Mouse (Mus musculus) liver, embryonic 14.5 days (tissue): ENCODE data around the gene Tpgs1. TPM values are rescaled to one million over a fixed set of nuclear protein-coding genes. Genes with fewer than 3 reads are reported as not detected.
A peak's percentile ranks its signal among the peaks of the same experiment; 100 is the strongest.

Source experiments
- ATAC-seq: fragments of 200-750 bp; cut with Nextera tagmentation; 2 replicates; pipeline ENCODE4 v1.8.0; 2017; ENCODE audit warnings: moderate number of reproducible peaks, mild to moderate bottlenecking, moderate library complexity; ENCODE audit not compliant: insufficient read depth
- DNase-seq, 3 experiments: peaks; one replicate each; pipeline ENCODE4 v3.0.0-alpha.2; 2012 to 2013; ENCODE audit warnings: low read depth in 3 of 3, low spot score in 3 of 3
- H3K27ac ChIP-seq: fragments of 300-500 bp; sonication (generic); 2 replicates; pipeline ENCODE4 v1.5.1; 2014; ENCODE audit warnings: moderate library complexity, mild to moderate bottlenecking, control low read depth, inconsistent platforms
- H3K27me3 ChIP-seq: fragments of 300-500 bp; sonication (generic); 2 replicates; pipeline ENCODE4 v1.6.1; 2014; ENCODE audit warnings: mild to moderate bottlenecking, low read length, moderate library complexity; ENCODE audit not compliant: control insufficient read depth, insufficient read depth
- H3K36me3 ChIP-seq: fragments of 300-500 bp; sonication (generic); replicated peaks from 2 replicates; pipeline ENCODE4 v1.6.1; 2014; ENCODE audit warnings: low read depth; ENCODE audit not compliant: control insufficient read depth, insufficient read depth
- H3K4me1 ChIP-seq, 2 experiments: fragments of 200-500 bp in 1 of 2; fragments of 300-500 bp in 1 of 2; sonication (generic) in 1 of 2; replicated peaks; 2 replicates each; pipeline ENCODE4 v1.6.1; 2012 to 2014; ENCODE audit warnings: antibody characterized with exemption in 1 of 2, inconsistent platforms in 1 of 2, low read length in 1 of 2; ENCODE audit not compliant: control insufficient read depth in 2 of 2, insufficient read depth in 2 of 2
- H3K4me2 ChIP-seq: fragments of 300-500 bp; sonication (generic); 2 replicates; pipeline ENCODE4 v1.6.1; 2014; ENCODE audit warnings: low read depth, mild to moderate bottlenecking, control low read depth, moderate library complexity
- H3K4me3 ChIP-seq, 2 experiments: fragments of 200-500 bp in 1 of 2; fragments of 300-500 bp in 1 of 2; sonication (generic) in 1 of 2; 2 replicates each; pipeline ENCODE4 v1.5.1; 2012 to 2014; ENCODE audit warnings: low read depth in 2 of 2, low read length in 2 of 2, mild to moderate bottlenecking in 2 of 2, control low read depth in 1 of 2, inconsistent platforms in 1 of 2, moderate library complexity in 1 of 2; ENCODE audit not compliant: insufficient read depth in 1 of 2
- H3K9ac ChIP-seq: fragments of 300-500 bp; sonication (generic); replicated peaks from 2 replicates; pipeline ENCODE4 v1.6.1; 2014; ENCODE audit warnings: mild to moderate bottlenecking, control low read depth, moderate library complexity
- H3K9me3 ChIP-seq: fragments of 300-500 bp; sonication (generic); 2 replicates; pipeline ENCODE4 v1.6.1; 2016; ENCODE audit warnings: low read length, mixed read lengths; ENCODE audit not compliant: control insufficient read depth
- CTCF ChIP-seq: IDR thresholded peaks from 2 replicates; pipeline ENCODE4 v1.5.1; 2016; ENCODE audit warnings: antibody characterized with exemption, low read depth, control low read depth
- EP300 ChIP-seq: IDR thresholded peaks from 2 replicates; pipeline ENCODE4 v1.6.1; 2016; ENCODE audit warnings: antibody characterized with exemption, low read depth
- WGBS: fragments of 180-500 bp; shearing (Covaris S2); extraction: QIAGEN DNeasy Blood & Tissue Kit; methylation state at CpG from one replicate; pipeline ENCODE4 v1.1.7; 2014; ENCODE audit not compliant: insufficient replicate concordance; 5-methylcytosine and 5-hydroxymethylcytosine counted together
- polyA plus RNA-seq, 2 experiments: library from polyadenylated mRNA; depleted of rRNA in 1 of 2; stranded (reverse) in 1 of 2; unstranded in 1 of 2; fragments of >200 nt; fragmentation: Nextera tagmentation in 1 of 2; extraction: Ambion mirVana in 1 of 2; gene quantifications; 2 replicates each; pipeline versions ENCODE4 v1.2.1 to v1.2.3; 2012 to 2014

The Tpgs1 gene
- polyA plus RNA-seq, 2 experiments = 14.3 to 25.7 TPM

DNA sequence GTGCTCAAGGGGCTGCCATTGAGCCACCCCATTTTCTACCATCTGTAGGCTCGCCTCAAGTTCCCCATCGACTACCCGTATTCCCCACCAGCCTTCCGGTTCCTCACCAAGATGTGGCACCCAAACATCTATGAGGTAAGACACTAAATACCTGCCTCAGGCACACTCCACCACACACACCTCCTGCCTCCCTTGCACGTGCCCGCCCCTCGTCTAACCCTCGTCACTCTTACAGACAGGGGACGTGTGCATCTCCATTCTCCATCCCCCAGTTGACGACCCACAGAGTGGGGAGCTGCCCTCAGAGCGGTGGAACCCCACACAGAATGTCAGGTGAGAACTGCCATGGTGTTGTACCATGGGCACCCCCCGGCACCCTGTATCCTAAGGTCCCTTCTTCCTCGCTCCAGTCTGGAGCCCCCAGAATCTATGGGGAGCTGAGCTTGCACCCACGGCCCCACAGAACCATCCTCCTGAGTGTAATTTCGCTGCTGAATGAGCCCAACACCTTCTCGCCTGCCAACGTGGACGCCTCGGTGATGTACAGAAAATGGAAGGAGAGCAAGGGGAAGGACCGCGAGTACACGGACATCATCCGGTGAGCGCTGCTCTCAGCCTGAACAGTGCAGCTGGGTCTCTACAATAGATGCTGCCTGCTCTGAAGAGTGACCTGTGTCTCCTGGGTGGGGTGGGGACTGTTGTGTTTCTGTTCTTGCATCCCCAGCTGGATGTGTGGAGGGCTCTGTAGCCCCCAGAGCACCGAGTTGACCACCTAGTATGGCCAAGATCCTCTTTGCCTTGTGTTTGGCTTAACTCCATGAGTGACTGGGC is 15.8 kb downstream of the Tpgs1 start:
- Histone ChIP-seq H3K9me3 (no peaks in the 10 kb centered on the region), H3K4me2 (peak overlapping the region; percentile 91; the same call in 1 of the 2 replicates), H3K36me3 (peaks cover 44% of the 10 kb centered on the region), H3K4me3 (no peak overlapping the region), H3K4me1 (peaks cover 27 to 29% of the 10 kb centered on the region in 2 experiments), H3K27ac (no peak overlapping the region), H3K9ac (no peak overlapping the region; the same call in 1 of the 2 replicates), H3K27me3 (no peaks in the 10 kb centered on the region)
- 87% methylated on average over 25 of the region's 25 CpGs for WGBS
- DNase-seq (no peak), ATAC-seq (no peak)
- TF ChIP-seq EP300 = no peak

DNA sequence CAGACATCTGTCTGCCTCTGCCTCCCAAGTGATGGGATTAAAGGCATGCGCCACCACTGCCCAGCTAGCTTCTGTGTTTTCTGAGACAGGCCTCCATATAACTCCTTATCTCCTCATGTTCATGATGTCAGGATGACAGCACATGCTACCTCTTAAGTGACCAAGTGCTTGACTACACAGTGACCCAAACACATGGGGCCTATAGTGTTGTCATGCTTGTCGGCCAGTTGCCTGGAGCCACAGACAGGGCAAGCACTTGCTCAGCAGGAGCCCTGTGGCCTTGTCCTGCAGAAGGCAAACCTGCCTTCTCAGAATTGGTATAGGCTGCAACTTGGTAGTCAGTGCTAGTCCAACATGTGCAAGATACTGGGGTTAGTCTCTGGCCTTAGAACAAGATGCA is 17.1 kb downstream of the Tpgs1 start:
- TF ChIP-seq EP300 (no peak), CTCF (no peak)
- Histone ChIP-seq H3K4me2 (no peak overlapping the region), H3K9ac (no peak overlapping the region), H3K4me3 (no peak overlapping the region), H3K27ac (no peak overlapping the region), H3K9me3 (no peaks in the 10 kb centered on the region), H3K4me1 (peaks cover 16 to 19% of the 10 kb centered on the region in 2 experiments), H3K27me3 (no peaks in the 10 kb centered on the region), H3K36me3 (peaks cover 44% of the 10 kb centered on the region)
- DNase-seq = no peak
- no peak for ATAC-seq
- 86% methylated on average over 2 of the region's 2 CpGs for WGBS

DNA sequence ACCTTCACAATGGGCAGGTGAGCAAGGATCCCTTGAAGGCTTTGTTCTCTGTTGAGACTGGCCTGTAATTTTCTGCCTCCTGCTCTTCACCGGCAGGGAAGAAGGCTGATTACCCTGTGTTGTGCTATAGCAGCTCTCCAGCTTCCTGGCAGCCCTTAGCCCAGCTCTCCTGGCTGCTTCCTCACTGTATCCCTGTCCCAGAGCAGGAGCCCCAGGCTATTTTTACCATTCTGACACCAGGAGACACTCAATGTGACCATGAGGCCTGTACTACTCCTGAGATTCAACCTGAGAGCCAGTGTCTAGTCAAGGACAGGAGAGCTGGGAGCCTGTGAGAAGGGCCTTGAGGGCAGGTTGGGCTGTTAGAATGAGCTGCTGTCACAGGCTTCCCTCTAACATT is 17.5 kb downstream of the Tpgs1 start:
- Histone ChIP-seq H3K4me1 (peaks cover 16 to 17% of the 10 kb centered on the region in 2 experiments), H3K27ac (no peak overlapping the region), H3K36me3 (peaks cover 44% of the 10 kb centered on the region), H3K9ac (no peak overlapping the region), H3K4me3 (no peak overlapping the region), H3K27me3 (no peaks in the 10 kb centered on the region), H3K4me2 (no peak overlapping the region), H3K9me3 (no peaks in the 10 kb centered on the region)
- ATAC-seq (no peak), DNase-seq (no peak)
- WGBS = 100% methylated on average over 1 of the region's 1 CpGs
- TF ChIP-seq CTCF (no peak), EP300 (no peak)

- peaks cover 44% of the 10 kb centered on the region for H3K36me3 ChIP-seq
- no peak for ATAC-seq
- TF ChIP-seq EP300 = no peak
These were observed 18.3 kb downstream of the Tpgs1 start for GRCm38 (mm10) chr10:79687513-79687912.

DNA sequence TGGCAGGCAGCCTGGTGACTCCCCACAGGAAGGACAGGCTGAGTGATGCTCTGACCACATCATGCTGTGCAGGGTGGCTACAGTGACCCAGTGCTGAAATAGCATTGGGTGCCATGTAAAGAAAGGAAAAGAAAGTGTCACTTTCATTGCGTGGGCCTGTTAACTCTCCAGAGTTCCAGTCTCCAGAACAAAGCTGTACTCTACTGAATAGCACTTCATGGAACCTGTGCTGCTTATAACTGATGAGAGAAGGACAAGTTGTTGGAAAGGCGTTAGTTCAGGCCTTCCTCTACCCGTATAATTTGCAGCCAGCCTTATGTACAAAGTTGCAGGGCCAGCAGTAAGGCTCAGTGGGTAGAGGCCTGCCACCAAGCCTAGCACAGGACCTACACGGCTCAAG is 19.6 kb downstream of the Tpgs1 start, which contains the start of gene Gzmm:
Gzmm (plus strand) TSS at position 301 of the 400 bp plus-strand sequence.
- Histone ChIP-seq H3K9ac (no peak within 1 kb of the TSS), H3K27me3 (no peaks in the 10 kb centered on the region), H3K36me3 (peaks cover 44% of the 10 kb centered on the region), H3K27ac (no peak within 1 kb of the TSS), H3K9me3 (no peaks in the 10 kb centered on the region; the same call in 1 of the 2 replicates), H3K4me2 (no peak within 1 kb of the TSS), H3K4me1 (peaks cover 8 to 9% of the 10 kb centered on the region in 2 experiments), H3K4me3 (no peak within 1 kb of the TSS)
- TF ChIP-seq EP300 = no peak
- no peak for TF ChIP-seq CTCF
- DNase-seq (no peak), ATAC-seq (no peak)
- 69% methylated on average over 4 of the region's 4 CpGs for WGBS

More at GRCm38 (mm10) chr10:79687513-79687912, 18.3 kb downstream of the Tpgs1 start:
- Histone ChIP-seq H3K4me2 (no peak overlapping the region), H3K27ac (no peak overlapping the region), H3K4me1 (peaks cover 16 to 17% of the 10 kb centered on the region in 2 experiments), H3K9me3 (no peaks in the 10 kb centered on the region; the same call in 1 of the 2 replicates), H3K27me3 (no peaks in the 10 kb centered on the region), H3K4me3 (no peak overlapping the region), H3K9ac (no peak overlapping the region)
- 86% methylated on average over 6 of the region's 6 CpGs for WGBS
- no peak for DNase-seq
